Mouse (Mus musculus) hindbrain, embryonic 16.5 days (tissue): ENCODE results near the gene Glis3. TPM values are rescaled to one million over a fixed set of nuclear protein-coding genes. Genes with fewer than 3 reads are reported as not detected.

Experiments
- ATAC-seq: fragments of 200-750 bp; cut with Nextera tagmentation; 2 replicates; pipeline ENCODE4 v1.8.0; 2017; ENCODE audit warnings: moderate TSS enrichment, moderate library complexity
- H3K27ac ChIP-seq: fragments of 300-500 bp; sonication (generic); 2 replicates; pipeline ENCODE4 v1.5.1; 2014; ENCODE audit warnings: low read depth, mild to moderate bottlenecking, control low read depth, low read length, moderate library complexity
- H3K27me3 ChIP-seq: fragments of 300-500 bp; sonication (generic); replicated peaks from 2 replicates; pipeline ENCODE4 v1.6.1; 2014; ENCODE audit warnings: low read length; ENCODE audit not compliant: control insufficient read depth, insufficient read depth
- H3K36me3 ChIP-seq: fragments of 300-500 bp; sonication (generic); 2 replicates; pipeline ENCODE4 v1.6.1; 2014; ENCODE audit warnings: mild to moderate bottlenecking, low read length, moderate library complexity, mixed read lengths; ENCODE audit not compliant: control insufficient read depth, insufficient read depth
- H3K4me1 ChIP-seq: fragments of 300-500 bp; sonication (generic); 2 replicates; pipeline ENCODE4 v1.6.1; 2014; ENCODE audit warnings: low read depth, low read length; ENCODE audit not compliant: control insufficient read depth, insufficient read depth
- H3K4me2 ChIP-seq: fragments of 300-500 bp; sonication (generic); 2 replicates; pipeline ENCODE4 v1.6.1; 2014; ENCODE audit warnings: mild to moderate bottlenecking, low read length, control low read depth, moderate library complexity
- H3K4me3 ChIP-seq: fragments of 300-500 bp; sonication (generic); 2 replicates; pipeline ENCODE4 v1.5.1; 2014; ENCODE audit warnings: mild to moderate bottlenecking, low read length, control low read depth, moderate library complexity
- H3K9ac ChIP-seq: fragments of 300-500 bp; sonication (generic); 2 replicates; pipeline ENCODE4 v1.6.1; 2014; ENCODE audit warnings: low read depth, mild to moderate bottlenecking, control low read depth, low read length, moderate library complexity
- H3K9me3 ChIP-seq: fragments of 300-500 bp; sonication (generic); 2 replicates; pipeline ENCODE4 v1.6.1; 2014; ENCODE audit warnings: mild to moderate bottlenecking, low read length, moderate library complexity; ENCODE audit not compliant: control insufficient read depth
- WGBS: fragments of 180-500 bp; shearing (Covaris S2); extraction: QIAGEN DNeasy Blood & Tissue Kit; methylation state at CpG from one replicate; pipeline ENCODE4 v1.1.7; 2014; 5-methylcytosine and 5-hydroxymethylcytosine counted together
- polyA plus RNA-seq: library from polyadenylated mRNA; unstranded; fragments of >200 nt; fragmentation: Nextera tagmentation; extraction: Ambion mirVana; gene quantifications from 2 replicates; pipeline ENCODE4 v1.2.1, GENCODE M21; 2015

Gene Glis3
- polyA plus RNA-seq, 1 experiment from 2014 or later = 2.5 TPM

DNA sequence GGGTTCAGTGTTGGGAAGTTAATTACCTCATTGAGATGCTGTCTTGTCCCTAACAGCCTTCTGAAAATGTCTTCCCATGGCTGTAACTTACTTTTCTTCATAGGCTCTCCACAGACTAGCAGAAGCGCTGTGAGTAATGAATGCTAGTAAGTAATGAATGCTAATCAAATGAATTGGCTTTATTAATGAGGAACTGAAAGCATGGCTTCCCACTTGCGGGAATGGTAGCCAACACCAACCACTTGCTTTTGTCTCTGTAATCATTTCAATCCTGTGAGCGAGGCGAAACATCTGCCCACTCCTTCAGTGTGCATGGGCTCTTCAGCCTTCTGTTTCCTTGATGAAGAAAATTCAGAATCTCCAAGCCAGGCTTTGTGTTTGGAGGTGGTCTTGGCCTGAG, 5.6 kb upstream of the Glis3 start:
- Histone ChIP-seq H3K27ac (no peak overlapping the region), H3K9me3 (no peaks in the 10 kb centered on the region), H3K36me3 (no peaks in the 10 kb centered on the region), H3K9ac (no peak overlapping the region), H3K4me3 (no peak overlapping the region), H3K4me1 (no peaks in the 10 kb centered on the region), H3K27me3 (no peaks in the 10 kb centered on the region; the same call in 1 of the 2 replicates), H3K4me2 (no peak overlapping the region)
- 78% methylated on average over 4 of the region's 4 CpGs for WGBS
- ATAC-seq = no peak

DNA sequence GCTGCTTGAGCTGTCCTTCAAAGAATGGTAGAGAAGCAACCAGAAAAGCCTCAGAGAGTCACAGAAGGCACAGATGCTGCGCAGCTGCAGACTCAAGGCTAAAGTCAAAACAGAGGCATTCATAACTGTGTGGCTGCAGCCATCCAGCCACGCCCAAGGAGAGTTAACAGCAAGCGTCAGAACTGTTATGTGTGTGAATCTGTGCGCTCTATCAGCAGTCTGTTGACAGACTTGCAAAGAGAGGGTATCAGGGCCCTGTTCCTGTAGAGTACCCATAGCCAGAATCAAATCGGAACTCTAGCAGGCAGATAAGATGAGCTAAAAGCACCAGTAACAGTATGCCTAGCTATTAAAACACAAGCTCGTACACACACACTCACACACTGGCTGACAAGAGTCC, 4.5 kb upstream of the Glis3 start:
- Histone ChIP-seq H3K36me3 (no peaks in the 10 kb centered on the region), H3K4me3 (no peak overlapping the region), H3K9ac (no peak overlapping the region), H3K4me2 (no peak overlapping the region), H3K9me3 (no peaks in the 10 kb centered on the region), H3K27me3 (no peaks in the 10 kb centered on the region; the same call in 1 of the 2 replicates), H3K4me1 (peaks cover 3% of the 10 kb centered on the region), H3K27ac (no peak overlapping the region)
- WGBS = 91% methylated on average over 6 of the region's 6 CpGs
- no peak for ATAC-seq

DNA sequence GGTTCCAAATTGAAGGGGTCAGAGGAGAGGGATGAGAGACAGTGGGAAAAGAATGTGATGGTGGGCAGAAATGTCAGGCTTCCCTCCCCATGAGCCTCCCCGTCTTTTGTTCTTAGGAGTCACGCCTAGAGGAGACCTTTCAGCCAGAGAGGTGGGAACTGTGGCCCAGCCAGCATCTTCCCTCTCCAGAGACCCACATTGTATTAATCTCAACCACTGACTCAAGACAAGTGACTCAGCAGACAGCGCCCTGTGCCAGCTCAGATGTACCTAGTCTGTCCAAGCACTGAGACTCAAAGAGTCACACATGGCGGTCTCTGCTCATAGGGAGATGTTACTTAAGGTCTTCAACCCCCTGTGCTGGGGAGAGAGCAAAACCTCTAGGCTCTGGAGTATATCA, 3.5 kb upstream of the Glis3 start:
- Histone ChIP-seq H3K36me3 (no peaks in the 10 kb centered on the region), H3K27me3 (no peaks in the 10 kb centered on the region; the same call in 1 of the 2 replicates), H3K4me1 (peaks cover 13% of the 10 kb centered on the region), H3K4me2 (no peak overlapping the region), H3K27ac (no peak overlapping the region), H3K9ac (no peak overlapping the region), H3K4me3 (no peak overlapping the region), H3K9me3 (no peaks in the 10 kb centered on the region)
- no peak for ATAC-seq
- WGBS = 87% methylated on average over 4 of the region's 4 CpGs

GRCm38 (mm10) chr19:28679291-28679775, 544 bp downstream of the Glis3 start:
- ATAC-seq = no peak; the same call in 1 of the 2 replicates
- Histone ChIP-seq H3K4me1 (peaks cover 23% of the 10 kb centered on the region), H3K9me3 (no peaks in the 10 kb centered on the region), H3K27me3 (peaks cover 8% of the 10 kb centered on the region), H3K4me2 (peak overlapping the region; percentile 92), H3K4me3 (peak overlapping the region; percentile 54), H3K27ac (no peak overlapping the region; the same call in 1 of the 2 replicates), H3K9ac (peak overlapping the region; percentile 63), H3K36me3 (no peaks in the 10 kb centered on the region)
- WGBS = under 1% methylated on average over 28 of the region's 28 CpGs

GRCm38 (mm10) chr19:28678646-28679270, 1.1 kb downstream of the Glis3 start:
- WGBS = under 1% methylated on average over 30 of the region's 30 CpGs
- Histone ChIP-seq H3K36me3 (no peaks in the 10 kb centered on the region), H3K9ac (peak overlapping the region; percentile 63), H3K4me3 (peak overlapping the region; percentile 54), H3K4me2 (peak overlapping the region; percentile 92), H3K9me3 (no peaks in the 10 kb centered on the region), H3K27me3 (peaks cover 8% of the 10 kb centered on the region), H3K4me1 (peaks cover 23% of the 10 kb centered on the region), H3K27ac (no peak overlapping the region)
- no peak for ATAC-seq

DNA sequence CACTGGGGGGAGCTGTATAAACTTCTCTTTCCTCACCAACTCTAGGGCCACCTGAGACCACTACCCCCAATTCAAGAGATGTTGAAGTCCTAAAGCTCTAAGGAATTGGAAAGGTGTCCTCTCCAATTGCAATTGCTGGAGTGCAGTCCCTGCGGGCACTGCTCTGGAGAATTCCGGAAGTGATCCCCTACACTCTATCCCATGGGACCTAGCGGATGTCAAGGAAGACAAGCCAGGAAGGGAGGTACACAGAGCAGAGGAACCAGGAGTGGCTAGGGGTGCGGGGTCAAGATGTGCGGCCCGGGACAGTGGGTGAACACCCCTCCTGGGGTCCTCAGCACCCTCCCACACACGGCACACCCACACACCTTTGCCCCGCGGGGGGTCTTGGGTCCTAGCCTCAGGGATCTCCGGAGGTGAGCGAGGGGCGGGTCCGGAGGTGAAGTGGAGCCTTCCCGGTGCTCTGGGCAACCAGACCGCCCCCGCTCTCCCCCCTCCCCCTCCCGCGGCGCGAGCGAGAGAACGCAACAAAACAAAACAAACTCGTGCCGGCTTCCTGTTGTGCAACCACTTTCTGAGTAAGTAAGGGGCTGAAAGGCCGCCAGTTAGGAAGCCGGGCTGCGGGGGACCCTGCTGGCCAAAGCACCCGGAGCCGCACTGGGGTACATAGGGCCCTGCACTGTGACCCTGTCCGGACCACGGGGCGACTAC, 2.0 kb downstream of the Glis3 start:
- Histone ChIP-seq H3K4me2 (peak overlapping the region; percentile 92), H3K27me3 (peaks cover 8% of the 10 kb centered on the region), H3K9me3 (no peaks in the 10 kb centered on the region), H3K4me3 (peak overlapping the region; percentile 54), H3K4me1 (peaks cover 23% of the 10 kb centered on the region), H3K36me3 (no peaks in the 10 kb centered on the region), H3K27ac (no peak overlapping the region), H3K9ac (peak overlapping the region; percentile 59)
- 1% methylated on average over 25 of the region's 32 CpGs for WGBS
- ATAC-seq = no peak

- ATAC-seq = no peak
- Histone ChIP-seq H3K4me2 (peak overlapping the region; percentile 92), H3K27me3 (peaks cover 8% of the 10 kb centered on the region), H3K27ac (no peak overlapping the region), H3K4me1 (peaks cover 23% of the 10 kb centered on the region), H3K9me3 (no peaks in the 10 kb centered on the region), H3K4me3 (peak overlapping the region; percentile 54), H3K36me3 (no peaks in the 10 kb centered on the region), H3K9ac (no peak overlapping the region)
- 11% methylated on average over 8 of the region's 8 CpGs for WGBS
These were observed 2.7 kb downstream of the Glis3 start for GRCm38 (mm10) chr19:28677045-28677727.

GRCm38 (mm10) chr19:28663781-28664180, 16.1 kb downstream of the Glis3 start:
- H3K9me3 ChIP-seq = no peaks in the 10 kb centered on the region
- no peak overlapping the region for H3K9ac ChIP-seq
- no peak overlapping the region for H3K27ac ChIP-seq
- H3K4me1 ChIP-seq = no peaks in the 10 kb centered on the region
- WGBS = 89% methylated on average over 9 of the region's 9 CpGs
- H3K4me2 ChIP-seq = no peak overlapping the region
- ATAC-seq = no peak
- H3K36me3 ChIP-seq = no peaks in the 10 kb centered on the region
- no peak overlapping the region for H3K4me3 ChIP-seq
- H3K27me3 ChIP-seq = no peaks in the 10 kb centered on the region

DNA sequence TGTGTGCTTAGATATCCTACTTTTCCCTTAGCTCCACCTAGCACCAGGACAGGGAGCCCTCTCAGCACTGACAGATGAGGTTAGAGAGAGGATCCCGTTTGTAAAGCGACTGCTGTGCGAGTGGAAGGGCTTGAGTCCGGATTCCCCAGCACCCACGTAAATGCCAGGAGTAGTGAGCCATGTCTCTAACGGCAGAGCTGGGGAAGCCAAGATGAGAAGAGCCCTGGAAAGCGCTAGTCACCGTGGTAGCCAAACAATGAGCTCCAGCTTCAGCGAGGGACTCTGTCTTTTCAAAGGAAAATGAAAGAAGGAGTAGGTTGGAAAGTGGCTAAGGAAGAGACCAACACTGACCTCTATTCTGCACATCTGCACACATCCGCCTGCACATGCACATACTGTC, 16.7 kb downstream of the Glis3 start:
- no peaks in the 10 kb centered on the region for H3K36me3 ChIP-seq
- H3K27ac ChIP-seq = no peak overlapping the region
- H3K9ac ChIP-seq = peak overlapping the region; percentile 35; the same call in 1 of the 2 replicates
- WGBS = 47% methylated on average over 10 of the region's 10 CpGs
- H3K27me3 ChIP-seq = no peaks in the 10 kb centered on the region
- H3K4me3 ChIP-seq = no peak overlapping the region
- no peak overlapping the region for H3K4me2 ChIP-seq
- ATAC-seq = no peak
- no peaks in the 10 kb centered on the region for H3K4me1 ChIP-seq
- no peaks in the 10 kb centered on the region for H3K9me3 ChIP-seq
